Mouse (Mus musculus): ENCODE results near the gene Gpr137. TPM values are rescaled to one million over a fixed set of nuclear protein-coding genes. Genes with fewer than 3 reads are reported as not detected.
A peak's percentile ranks its signal among the peaks of the same experiment; 100 is the strongest.
"Not testable (repeated sequence)": the region's sequence is repeated elsewhere in the genome, so short reads cannot be mapped to it uniquely, and the experiment has no call there.

The Gpr137 gene
- 25.2 TPM in 2 replicates for polyA plus RNA-seq (2015; fragmentation: Nextera tagmentation; extraction: Ambion mirVana)

DNA sequence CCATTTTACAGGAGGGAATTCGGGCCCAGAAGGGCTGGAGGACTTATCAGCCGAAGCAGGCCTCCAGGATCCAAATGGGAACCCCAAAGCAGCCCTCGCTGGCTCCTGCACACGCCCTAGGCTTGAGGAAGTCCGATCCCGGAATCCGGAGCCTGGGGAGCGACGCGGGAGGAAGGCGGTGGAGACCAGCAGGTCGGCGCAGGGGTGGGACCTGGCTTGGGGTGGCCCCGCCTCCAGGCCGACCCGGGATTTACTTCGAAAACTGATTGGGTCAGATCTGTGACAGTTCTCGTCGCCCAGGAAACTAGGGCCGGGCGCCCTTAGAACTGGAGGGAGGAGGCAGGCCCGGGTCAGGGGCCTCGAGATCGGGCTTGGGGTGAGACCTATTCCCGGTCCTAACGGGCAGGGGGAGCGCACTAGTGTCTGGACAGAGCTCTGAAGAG, at the start of gene Gpr137:
Gpr137 (minus strand) TSS at position 232 of the 443 bp plus-strand sequence.
- Histone ChIP-seq H3K9ac (ENCODE audit: low read length) (peak within 1 kb of the TSS; percentile 98), H3K27ac (ENCODE audit: low read length) (peak within 1 kb of the TSS; percentile 98), H3K4me2 (ENCODE audit: low read depth, low read length) (peak within 1 kb of the TSS; percentile 99), H3K27me3 (ENCODE audit: control insufficient read depth, insufficient read depth, low read depth, low read length) (no peaks in the 10 kb centered on the region), H3K4me1 (replicated peaks; ENCODE audit: control insufficient read depth, insufficient read depth, low read length) (peaks cover 14% of the 10 kb centered on the region), H3K9me3 (ENCODE audit: control insufficient read depth, low read length) (no peaks in the 10 kb centered on the region), H3K4me3 (ENCODE audit: low read length) (peak within 1 kb of the TSS; percentile 95), H3K36me3 (ENCODE audit: control insufficient read depth, insufficient read depth, low read length) (no peaks in the 10 kb centered on the region)
- WGBS: 0% methylated on average over 27 of the region's 27 CpGs
- peak; percentile 93 for ATAC-seq (ENCODE audit: low read depth)

DNA sequence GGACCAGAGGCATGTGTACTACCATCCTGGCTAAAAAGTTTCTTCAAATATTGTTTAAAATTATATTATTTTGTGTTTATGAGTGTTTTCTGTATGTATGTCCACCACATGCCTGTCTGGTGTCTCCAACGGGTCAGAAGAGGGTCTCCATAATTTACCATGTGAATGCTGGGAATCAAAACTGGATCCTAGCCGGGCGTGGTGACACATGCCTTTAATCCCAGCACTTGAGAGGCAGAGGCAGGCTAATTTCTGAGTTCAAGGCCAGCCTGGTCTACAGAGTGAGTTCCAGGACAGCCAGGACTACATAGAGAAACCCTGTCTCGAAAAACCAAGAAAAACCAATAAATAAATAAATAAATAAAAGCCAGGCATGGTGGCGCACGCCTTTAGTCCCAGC, 48.9 kb upstream of the Gpr137 start:
- not testable (repeated sequence) for H3K9ac ChIP-seq (ENCODE audit: low read length); H3K27ac ChIP-seq (ENCODE audit: low read length); ATAC-seq (ENCODE audit: low read depth); H3K36me3 ChIP-seq (ENCODE audit: control insufficient read depth, insufficient read depth, low read length); H3K27me3 ChIP-seq (ENCODE audit: control insufficient read depth, insufficient read depth, low read depth, low read length); H3K9me3 ChIP-seq (ENCODE audit: control insufficient read depth, low read length); H3K4me2 ChIP-seq (ENCODE audit: low read depth, low read length); H3K4me3 ChIP-seq (ENCODE audit: low read length)
- WGBS: 94% methylated on average over 6 of the region's 6 CpGs
- H3K4me1 ChIP-seq (replicated peaks; ENCODE audit: control insufficient read depth, insufficient read depth, low read length): peaks cover 30% of the 10 kb centered on the region

DNA sequence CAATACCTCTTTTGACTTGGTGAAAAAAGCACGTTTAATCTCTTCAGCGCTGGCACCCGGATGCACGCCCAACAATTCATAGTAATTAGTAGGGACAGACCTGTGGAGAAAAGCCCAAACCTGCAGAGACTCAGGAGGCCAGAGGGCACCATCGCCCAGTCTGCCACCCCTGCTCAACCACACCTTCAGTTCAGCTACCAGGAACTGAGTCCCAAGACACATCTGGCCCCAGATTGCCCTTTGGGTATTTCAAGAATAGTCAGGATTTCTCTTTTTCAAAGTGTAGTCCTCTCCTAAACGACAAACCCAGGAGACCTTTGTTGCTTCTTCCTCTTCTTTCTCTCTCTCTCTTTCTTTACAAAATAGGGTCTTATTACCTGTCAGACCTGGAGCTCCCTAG, 48.4 kb upstream of the Gpr137 start:
- H3K27me3 ChIP-seq (ENCODE audit: control insufficient read depth, insufficient read depth, low read depth, low read length): no peaks in the 10 kb centered on the region
- H3K36me3 ChIP-seq (ENCODE audit: control insufficient read depth, insufficient read depth, low read length): no peaks in the 10 kb centered on the region
- H3K4me2 ChIP-seq (ENCODE audit: low read depth, low read length): no peak overlapping the region
- H3K9ac ChIP-seq (ENCODE audit: low read length): no peak overlapping the region
- no peak overlapping the region for H3K4me3 ChIP-seq (ENCODE audit: low read length)
- 88% methylated on average over 6 of the region's 6 CpGs for WGBS
- H3K9me3 ChIP-seq (ENCODE audit: control insufficient read depth, low read length): no peaks in the 10 kb centered on the region
- no peak overlapping the region for H3K27ac ChIP-seq (ENCODE audit: low read length)
- H3K4me1 ChIP-seq (replicated peaks; ENCODE audit: control insufficient read depth, insufficient read depth, low read length): peaks cover 33% of the 10 kb centered on the region
- ATAC-seq (ENCODE audit: low read depth): no peak

DNA sequence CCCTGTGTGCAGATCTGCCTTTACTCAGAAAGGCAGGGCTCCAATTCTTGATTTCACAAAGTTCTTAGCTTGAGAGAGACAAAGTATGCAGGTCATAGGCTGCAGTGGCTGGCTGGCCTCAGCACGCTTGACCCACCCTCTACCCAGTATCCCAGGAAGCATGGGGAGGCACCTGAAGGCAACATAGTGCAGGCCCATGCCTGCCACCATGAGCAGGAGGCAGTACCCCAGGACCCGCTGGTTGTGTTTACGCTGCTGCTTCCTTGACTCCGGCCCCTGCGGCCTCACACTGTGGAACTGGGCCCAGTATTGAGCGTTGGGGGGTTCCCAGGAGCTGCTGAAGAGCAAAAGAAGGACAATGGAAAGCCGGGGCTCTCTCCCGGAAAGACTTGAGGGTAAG, 47.0 kb upstream of the Gpr137 start:
- Histone ChIP-seq H3K27ac (ENCODE audit: low read length) (no peak overlapping the region), H3K4me2 (ENCODE audit: low read depth, low read length) (no peak overlapping the region), H3K4me1 (replicated peaks; ENCODE audit: control insufficient read depth, insufficient read depth, low read length) (peaks cover 23% of the 10 kb centered on the region), H3K9me3 (ENCODE audit: control insufficient read depth, low read length) (no peaks in the 10 kb centered on the region), H3K36me3 (ENCODE audit: control insufficient read depth, insufficient read depth, low read length) (peaks cover 8% of the 10 kb centered on the region), H3K4me3 (ENCODE audit: low read length) (no peak overlapping the region), H3K27me3 (ENCODE audit: control insufficient read depth, insufficient read depth, low read depth, low read length) (no peaks in the 10 kb centered on the region), H3K9ac (ENCODE audit: low read length) (no peak overlapping the region)
- no peak for ATAC-seq (ENCODE audit: low read depth)
- 77% methylated on average over 8 of the region's 8 CpGs for WGBS

DNA sequence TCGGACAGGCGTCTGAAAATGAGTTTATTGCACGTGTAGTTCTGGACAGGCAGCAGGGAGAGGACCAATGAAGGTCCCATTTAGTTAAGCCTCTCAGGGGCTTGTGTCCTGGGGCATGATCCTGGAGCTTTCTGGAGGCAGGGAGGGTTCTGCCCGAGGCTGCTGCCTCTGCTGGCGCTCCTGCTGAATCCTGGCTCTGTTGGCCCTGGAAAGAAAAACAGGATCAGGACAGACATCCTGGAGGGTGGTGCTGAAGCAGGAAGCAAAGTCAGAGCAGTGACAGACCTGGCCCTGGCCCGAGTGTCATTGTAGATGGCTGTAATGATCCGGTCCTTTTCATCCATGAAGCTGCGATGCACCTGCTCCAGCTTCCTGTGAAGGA, 45.6 kb upstream of the Gpr137 start:
- 4% methylated on average over 8 of the region's 8 CpGs for WGBS
- Histone ChIP-seq H3K4me3 (ENCODE audit: low read length) (peak overlapping the region; percentile 86), H3K4me1 (replicated peaks; ENCODE audit: control insufficient read depth, insufficient read depth, low read length) (peaks cover 16% of the 10 kb centered on the region), H3K27me3 (ENCODE audit: control insufficient read depth, insufficient read depth, low read depth, low read length) (no peaks in the 10 kb centered on the region), H3K9ac (ENCODE audit: low read length) (peak overlapping the region; percentile 89), H3K4me2 (ENCODE audit: low read depth, low read length) (peak overlapping the region; percentile 67), H3K27ac (ENCODE audit: low read length) (peak overlapping the region; percentile 74), H3K36me3 (ENCODE audit: control insufficient read depth, insufficient read depth, low read length) (peaks cover 11% of the 10 kb centered on the region), H3K9me3 (ENCODE audit: control insufficient read depth, low read length) (no peaks in the 10 kb centered on the region)
- ATAC-seq (ENCODE audit: low read depth): no peak; the same call in 1 of the 2 replicates

DNA sequence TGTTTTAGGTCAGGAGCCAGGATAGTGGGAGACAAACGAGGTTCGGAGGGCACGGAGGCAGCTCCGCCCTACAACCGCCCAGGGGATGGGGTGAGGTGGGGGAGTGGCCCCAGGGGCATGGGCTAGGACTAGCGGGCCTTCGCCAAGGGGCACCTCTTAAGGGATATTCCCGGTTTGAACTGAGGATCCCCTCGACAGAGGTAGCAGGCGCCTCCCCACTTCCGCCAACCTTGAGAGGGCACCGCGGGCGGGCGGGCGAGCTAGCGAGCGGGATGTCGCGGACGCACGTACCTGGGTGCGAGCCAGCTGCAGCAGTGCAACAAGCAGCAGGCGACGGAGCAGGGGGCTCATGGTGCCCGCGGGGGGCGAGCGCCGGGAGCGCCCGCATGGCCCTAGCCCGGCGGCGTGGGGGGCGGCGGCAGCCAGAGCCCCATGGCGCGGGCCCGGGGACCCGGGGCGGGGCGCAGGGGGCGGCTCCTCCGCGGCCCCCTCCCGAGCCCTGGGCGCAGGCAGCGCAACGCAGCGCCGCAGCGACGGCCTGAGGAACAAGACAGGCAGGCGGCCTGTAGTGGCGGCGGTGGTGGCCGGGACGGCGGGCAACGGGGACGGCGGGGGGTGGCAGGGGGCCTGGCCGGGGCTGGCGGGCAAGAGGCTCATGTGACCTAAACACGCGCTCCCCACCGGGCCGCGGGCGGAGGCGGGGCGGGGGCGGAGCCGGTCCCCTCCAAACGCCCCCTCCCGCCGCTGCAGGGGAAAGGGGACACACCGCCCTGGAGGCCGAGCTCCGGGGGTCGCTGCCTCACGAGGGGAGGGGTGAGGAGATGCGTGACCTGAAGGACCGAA, 45.0 kb upstream of the Gpr137 start, which contains the start of gene Vegfb:
Vegfb (minus strand) TSS at position 591 of the 843 bp plus-strand sequence.
- Histone ChIP-seq H3K9me3 (ENCODE audit: control insufficient read depth, low read length) (no peaks in the 10 kb centered on the region), H3K27ac (ENCODE audit: low read length) (peak within 1 kb of the TSS; percentile 74), H3K27me3 (ENCODE audit: control insufficient read depth, insufficient read depth, low read depth, low read length) (no peaks in the 10 kb centered on the region), H3K36me3 (ENCODE audit: control insufficient read depth, insufficient read depth, low read length) (peaks cover 11% of the 10 kb centered on the region), H3K4me3 (ENCODE audit: low read length) (peak within 1 kb of the TSS; percentile 86), H3K4me2 (ENCODE audit: low read depth, low read length) (peak within 1 kb of the TSS; percentile 67), H3K9ac (ENCODE audit: low read length) (peak within 1 kb of the TSS; percentile 89), H3K4me1 (replicated peaks; ENCODE audit: control insufficient read depth, insufficient read depth, low read length) (peaks cover 15% of the 10 kb centered on the region)
- ATAC-seq (ENCODE audit: low read depth): peak; percentile 68
- under 1% methylated on average over 44 of the region's 85 CpGs for WGBS

DNA sequence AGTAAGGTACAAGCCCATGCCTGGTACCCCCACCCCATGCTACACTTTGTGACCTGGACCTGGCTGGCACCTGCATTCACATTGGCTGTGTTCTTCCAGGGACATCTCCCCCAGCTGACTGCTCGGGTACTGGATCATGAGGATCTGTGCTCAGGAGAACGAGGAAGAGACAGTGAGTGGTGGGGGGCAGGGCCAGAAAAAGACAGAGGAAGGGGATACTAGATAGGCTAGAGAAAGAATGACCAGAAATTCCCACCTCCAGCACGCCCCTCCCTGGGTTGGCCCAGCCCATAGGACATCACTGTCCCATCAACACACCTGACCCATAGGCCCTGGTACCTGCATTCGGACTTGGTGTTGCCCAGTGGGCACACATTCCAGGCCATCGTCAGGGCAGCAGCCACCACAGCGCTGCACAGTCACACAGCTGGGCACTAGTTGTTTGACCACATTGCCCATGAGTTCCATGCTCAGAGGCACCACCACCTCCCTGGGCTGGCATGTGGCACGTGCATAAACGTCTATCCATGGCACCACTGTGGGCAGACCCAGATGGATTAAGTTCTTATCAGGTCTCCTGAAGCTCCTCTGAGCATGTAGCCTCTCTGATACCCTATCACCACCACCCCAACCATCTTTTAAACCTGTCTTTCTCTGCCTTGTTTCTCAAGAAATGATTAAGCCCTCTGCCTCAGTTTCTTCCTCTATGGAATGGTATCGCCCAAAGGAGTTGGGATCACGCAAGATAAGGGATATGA, 43.9 kb upstream of the Gpr137 start:
- Histone ChIP-seq H3K4me3 (ENCODE audit: low read length) (peak overlapping the region; percentile 86), H3K4me2 (ENCODE audit: low read depth, low read length) (peak overlapping the region; percentile 67), H3K36me3 (ENCODE audit: control insufficient read depth, insufficient read depth, low read length) (peaks cover 11% of the 10 kb centered on the region), H3K9me3 (ENCODE audit: control insufficient read depth, low read length) (no peaks in the 10 kb centered on the region), H3K27me3 (ENCODE audit: control insufficient read depth, insufficient read depth, low read depth, low read length) (no peaks in the 10 kb centered on the region), H3K4me1 (replicated peaks; ENCODE audit: control insufficient read depth, insufficient read depth, low read length) (peaks cover 19% of the 10 kb centered on the region), H3K27ac (ENCODE audit: low read length) (peak overlapping the region; percentile 74; the same call in 1 of the 2 replicates), H3K9ac (ENCODE audit: low read length) (peak overlapping the region; percentile 89)
- no peak for ATAC-seq (ENCODE audit: low read depth)
- WGBS: 73% methylated on average over 10 of the region's 10 CpGs

DNA sequence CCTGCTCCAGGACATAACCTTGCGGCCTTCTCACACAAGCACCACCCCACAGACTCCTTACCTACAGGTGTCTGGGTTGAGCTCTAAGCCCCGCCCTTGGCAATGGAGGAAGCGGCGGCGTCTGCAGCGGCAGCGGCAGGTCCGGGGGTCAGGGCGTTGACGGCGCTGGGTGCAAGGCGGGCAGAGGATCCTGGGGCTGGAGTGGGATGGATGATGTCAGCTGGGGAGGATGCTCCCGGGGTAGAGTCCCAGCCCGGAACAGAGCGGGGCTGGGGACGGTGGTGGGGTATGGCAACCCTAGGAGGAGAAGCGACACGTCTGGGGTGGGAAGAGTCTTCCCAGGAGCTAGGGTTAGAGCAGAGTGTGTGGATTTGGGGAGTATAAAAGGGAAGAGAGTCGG, 43.0 kb upstream of the Gpr137 start:
- H3K4me3 ChIP-seq (ENCODE audit: low read length): no peak overlapping the region
- peaks cover 23% of the 10 kb centered on the region for H3K4me1 ChIP-seq (replicated peaks; ENCODE audit: control insufficient read depth, insufficient read depth, low read length)
- H3K4me2 ChIP-seq (ENCODE audit: low read depth, low read length): no peak overlapping the region
- no peak for ATAC-seq (ENCODE audit: low read depth)
- peaks cover 11% of the 10 kb centered on the region for H3K36me3 ChIP-seq (ENCODE audit: control insufficient read depth, insufficient read depth, low read length)
- H3K9me3 ChIP-seq (ENCODE audit: control insufficient read depth, low read length): no peaks in the 10 kb centered on the region
- no peak overlapping the region; the same call in 1 of the 2 replicates for H3K9ac ChIP-seq (ENCODE audit: low read length)
- no peaks in the 10 kb centered on the region for H3K27me3 ChIP-seq (ENCODE audit: control insufficient read depth, insufficient read depth, low read depth, low read length)
- WGBS: 79% methylated on average over 19 of the region's 19 CpGs
- no peak overlapping the region for H3K27ac ChIP-seq (ENCODE audit: low read length)

DNA sequence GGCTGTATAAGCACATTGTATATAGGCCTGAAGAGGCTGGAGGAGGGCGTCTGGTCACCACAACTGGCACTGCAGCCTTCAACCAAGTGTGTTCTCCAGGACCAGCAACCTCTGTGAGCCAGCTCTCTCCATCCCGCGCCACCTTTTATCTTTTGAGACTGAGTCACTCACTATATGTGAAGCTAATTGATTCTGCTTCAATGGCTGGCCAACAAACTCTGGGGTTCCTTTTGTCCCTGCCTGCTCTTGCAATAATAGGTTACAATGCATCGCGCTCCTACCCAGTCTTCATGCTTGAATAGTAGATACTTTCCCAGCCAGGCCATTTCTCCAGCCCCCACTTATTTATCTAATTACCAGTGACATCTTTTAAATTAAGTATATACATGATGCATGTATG, 41.3 kb upstream of the Gpr137 start:
- ATAC-seq (ENCODE audit: low read depth): no peak
- 94% methylated on average over 5 of the region's 5 CpGs for WGBS

More for the DNA sequence above, 41.3 kb upstream of the Gpr137 start:
- no peaks in the 10 kb centered on the region for H3K9me3 ChIP-seq (ENCODE audit: control insufficient read depth, low read length)
- H3K4me1 ChIP-seq (replicated peaks; ENCODE audit: control insufficient read depth, insufficient read depth, low read length): peaks cover 28% of the 10 kb centered on the region
- no peak overlapping the region for H3K4me2 ChIP-seq (ENCODE audit: low read depth, low read length)
- H3K9ac ChIP-seq (ENCODE audit: low read length): no peak overlapping the region
- H3K27me3 ChIP-seq (ENCODE audit: control insufficient read depth, insufficient read depth, low read depth, low read length): no peaks in the 10 kb centered on the region
- H3K4me3 ChIP-seq (ENCODE audit: low read length): no peak overlapping the region
- H3K36me3 ChIP-seq (ENCODE audit: control insufficient read depth, insufficient read depth, low read length): peaks cover 11% of the 10 kb centered on the region
- H3K27ac ChIP-seq (ENCODE audit: low read length): no peak overlapping the region

Data from lung, embryonic 16.5 days (tissue).